Mouse (Mus musculus) embryonic fibroblast, embryonic 13.5 days (primary cell): ENCODE measurements around the gene C2cd3.

Experiments used
- CTCF ChIP-seq: IDR thresholded peaks from 2 replicates; pipeline ENCODE4 v1.5.1; 2011; ENCODE audit warnings: mild to moderate bottlenecking, control low read depth, low read length, moderate library complexity, borderline replicate concordance; ENCODE audit not compliant: insufficient read depth
- POLR2A ChIP-seq: IDR thresholded peaks from 2 replicates; pipeline ENCODE4 v1.6.1; 2011; ENCODE audit warnings: low read depth, mild to moderate bottlenecking, control low read depth, low read length, moderate library complexity

DNA sequence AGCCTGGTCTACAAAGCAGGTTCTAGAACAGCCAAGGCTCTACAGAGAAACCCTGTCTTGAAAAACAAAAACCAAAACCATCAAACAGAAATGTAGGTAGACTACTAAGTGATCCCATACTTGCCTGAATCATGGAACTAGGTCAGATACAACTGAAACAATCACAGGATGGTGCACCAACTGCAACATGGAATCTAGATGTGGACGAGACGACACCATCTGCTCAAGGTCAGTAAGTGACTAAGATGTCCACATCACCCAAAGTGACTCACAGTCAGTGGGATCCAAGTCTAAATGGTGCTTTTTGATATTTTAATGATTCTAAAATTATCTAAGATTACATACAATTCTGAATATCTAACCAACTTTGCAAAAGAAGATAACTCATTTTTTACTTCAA is 36.1 kb upstream of the C2cd3 start:
- TF ChIP-seq POLR2A (no peak), CTCF (no peak)
